Mouse (Mus musculus) adrenal gland, postnatal 10 days (tissue): ENCODE data around the gene Mapk1ip1. TPM values are rescaled to one million over a fixed set of nuclear protein-coding genes. Genes with fewer than 3 reads are reported as not detected.
A peak's percentile ranks its signal among the peaks of the same experiment; 100 is the strongest.

Experiments
- DNase-seq: peaks from one replicate; pipeline ENCODE4 v3.0.0; 2021; ENCODE audit warnings: mixed read lengths
- total RNA-seq, 2 experiments: library from RNA; stranded (reverse); gene quantifications; 2 replicates each; pipeline ENCODE4 v1.2.3; 2021

Gene Mapk1ip1
- total RNA-seq, 2 experiments from 2014 or later = 21.5 to 30.5 TPM

- peak; percentile 87 for DNase-seq
These were observed 5.5 kb downstream of the Mapk1ip1 start for GRCm38 (mm10) chr7:138840594-138841021.

- no peak for DNase-seq
These were observed 11.0 kb downstream of the Mapk1ip1 start for GRCm38 (mm10) chr7:138835028-138835427.

- peak; percentile 81 for DNase-seq
These were observed 18.3 kb downstream of the Mapk1ip1 start for GRCm38 (mm10) chr7:138827812-138828211.

GRCm38 (mm10) chr7:138824995-138825756 lies 20.9 kb downstream of the Mapk1ip1 start:
- DNase-seq = no peak

- DNase-seq = peak; percentile 15
These were observed 21.6 kb downstream of the Mapk1ip1 start for GRCm38 (mm10) chr7:138824423-138824822.

GRCm38 (mm10) chr7:138818314-138818713 lies 27.8 kb downstream of the Mapk1ip1 start:
- peak; percentile 24 for DNase-seq

- DNase-seq = no peak
These were observed 32.7 kb downstream of the Mapk1ip1 start for GRCm38 (mm10) chr7:138813213-138813875.

GRCm38 (mm10) chr7:138807146-138807545 lies 38.9 kb downstream of the Mapk1ip1 start:
- DNase-seq = no peak

GRCm38 (mm10) chr7:138803386-138803785 lies 42.7 kb downstream of the Mapk1ip1 start:
- no peak for DNase-seq

GRCm38 (mm10) chr7:138788109-138788508 lies 58.0 kb downstream of the Mapk1ip1 start:
- DNase-seq = no peak

Other genes with a start within 250 kb of the Mapk1ip1 start
- gene Ppp2r2d, start 194 bp downstream of the Mapk1ip1 start, total RNA-seq = 10 to 100 TPM; 66.5 to 68.9 TPM
- gene Bnip3, start 63.2 kb upstream of the Mapk1ip1 start, total RNA-seq = 100 to 1,000 TPM; 167 to 263 TPM
- gene Jakmip3, start 94.5 kb upstream of the Mapk1ip1 start, total RNA-seq = 1 to 10 TPM; 2.1 to 3.5 TPM
- 1 to 10 TPM; 3.3 to 6.3 TPM for gene Dpysl4, start 239.7 kb upstream of the Mapk1ip1 start, total RNA-seq